Mouse (Mus musculus) liver, embryonic 16.5 days (tissue): ENCODE data around the gene Dop1a. TPM values are rescaled to one million over a fixed set of nuclear protein-coding genes. Genes with fewer than 3 reads are reported as not detected.

Source experiments
- ATAC-seq: fragments of 200-750 bp; cut with Nextera tagmentation; 2 replicates; pipeline ENCODE4 v1.8.0; 2017; ENCODE audit warnings: low read depth, mild to moderate bottlenecking, moderate number of reproducible peaks, moderate library complexity
- H3K27ac ChIP-seq: fragments of 300-500 bp; sonication (generic); 2 replicates; pipeline ENCODE4 v1.5.1; 2014; ENCODE audit warnings: mild to moderate bottlenecking, low read length
- H3K27me3 ChIP-seq: fragments of 300-500 bp; sonication (generic); 2 replicates; pipeline ENCODE4 v1.6.1; 2014; ENCODE audit warnings: low read depth, low read length, mixed read lengths; ENCODE audit not compliant: control insufficient read depth, insufficient read depth
- H3K36me3 ChIP-seq: fragments of 300-500 bp; sonication (generic); 2 replicates; pipeline ENCODE4 v1.6.1; 2014; ENCODE audit warnings: mild to moderate bottlenecking; ENCODE audit not compliant: control insufficient read depth, insufficient read depth
- H3K4me1 ChIP-seq: fragments of 300-500 bp; sonication (generic); 2 replicates; pipeline ENCODE4 v1.6.1; 2014; ENCODE audit warnings: low read depth, low read length, mixed read lengths; ENCODE audit not compliant: control insufficient read depth
- H3K4me2 ChIP-seq: fragments of 300-500 bp; sonication (generic); 2 replicates; pipeline ENCODE4 v1.6.1; 2014; ENCODE audit warnings: low read depth, low read length, mixed read lengths
- H3K4me3 ChIP-seq: fragments of 300-500 bp; sonication (generic); 2 replicates; pipeline ENCODE4 v1.5.1; 2014; ENCODE audit warnings: low read depth, mild to moderate bottlenecking, low read length
- H3K9ac ChIP-seq: fragments of 300-500 bp; sonication (generic); 2 replicates; pipeline ENCODE4 v1.6.1; 2014; ENCODE audit warnings: low read depth, low read length
- H3K9me3 ChIP-seq: fragments of 300-500 bp; sonication (generic); replicated peaks from 2 replicates; pipeline ENCODE4 v1.6.1; 2016; ENCODE audit warnings: low read length; ENCODE audit not compliant: control insufficient read depth
- WGBS: fragments of 180-500 bp; shearing (Covaris S2); extraction: QIAGEN DNeasy Blood & Tissue Kit; methylation state at CpG from one replicate; pipeline ENCODE4 v1.1.7; 2014; ENCODE audit not compliant: insufficient replicate concordance; 5-methylcytosine and 5-hydroxymethylcytosine counted together
- polyA plus RNA-seq: library from polyadenylated mRNA; unstranded; fragments of >200 nt; fragmentation: Nextera tagmentation; extraction: Ambion mirVana; gene quantifications from 2 replicates; pipeline ENCODE4 v1.2.1, GENCODE M21; 2015

Dop1a gene
- polyA plus RNA-seq, 1 experiment from 2014 or later: 4.6 TPM

GRCm38 (mm10) chr9:86569314-86569910 is 102.5 kb downstream of the Dop1a start:
- ATAC-seq: no peak
- H3K27ac ChIP-seq: no peak overlapping the region
- no peaks in the 10 kb centered on the region for H3K27me3 ChIP-seq
- no peak overlapping the region for H3K9ac ChIP-seq
- no peaks in the 10 kb centered on the region for H3K36me3 ChIP-seq
- H3K4me1 ChIP-seq: peaks cover 11% of the 10 kb centered on the region
- H3K4me3 ChIP-seq: no peak overlapping the region
- no peak overlapping the region for H3K4me2 ChIP-seq
- H3K9me3 ChIP-seq: no peaks in the 10 kb centered on the region
- WGBS: 56% methylated on average over 3 of the region's 3 CpGs

GRCm38 (mm10) chr9:86570261-86570890 is 103.4 kb downstream of the Dop1a start:
- no peaks in the 10 kb centered on the region for H3K9me3 ChIP-seq
- no peak overlapping the region for H3K27ac ChIP-seq
- no peaks in the 10 kb centered on the region for H3K36me3 ChIP-seq
- H3K4me1 ChIP-seq: peaks cover 11% of the 10 kb centered on the region
- peak overlapping the region; percentile 79 for H3K4me3 ChIP-seq
- H3K4me2 ChIP-seq: peak overlapping the region; percentile 100
- WGBS: 64% methylated on average over 10 of the region's 10 CpGs
- ATAC-seq: no peak
- H3K27me3 ChIP-seq: no peaks in the 10 kb centered on the region
- no peak overlapping the region for H3K9ac ChIP-seq

DNA sequence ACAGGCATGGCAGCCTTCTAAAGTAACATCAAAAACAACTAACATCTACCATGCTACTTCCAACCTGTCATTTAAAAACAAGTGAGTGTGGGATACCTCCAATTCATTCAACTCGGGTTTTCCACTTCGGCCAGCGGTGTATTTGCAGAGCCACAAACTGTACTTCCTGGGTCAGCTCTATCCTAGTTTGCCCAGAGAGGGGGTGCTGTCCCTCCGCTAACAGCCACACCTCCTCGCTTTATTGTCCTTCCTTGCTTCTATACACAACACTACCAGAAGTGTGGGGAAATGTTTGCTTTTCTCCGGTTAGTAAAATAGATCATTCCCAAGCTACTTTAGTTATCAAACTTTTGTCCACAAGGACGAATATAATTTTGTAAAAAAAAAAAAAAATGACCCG is 104.0 kb downstream of the Dop1a start:
- H3K27me3 ChIP-seq: no peaks in the 10 kb centered on the region
- H3K9me3 ChIP-seq: no peaks in the 10 kb centered on the region
- peak overlapping the region; percentile 100 for H3K4me2 ChIP-seq
- H3K4me3 ChIP-seq: peak overlapping the region; percentile 79
- H3K4me1 ChIP-seq: peaks cover 11% of the 10 kb centered on the region
- 16% methylated on average over 8 of the region's 8 CpGs for WGBS
- H3K9ac ChIP-seq: no peak overlapping the region
- H3K36me3 ChIP-seq: no peaks in the 10 kb centered on the region
- H3K27ac ChIP-seq: no peak overlapping the region; the same call in 1 of the 2 replicates
- ATAC-seq: no peak

DNA sequence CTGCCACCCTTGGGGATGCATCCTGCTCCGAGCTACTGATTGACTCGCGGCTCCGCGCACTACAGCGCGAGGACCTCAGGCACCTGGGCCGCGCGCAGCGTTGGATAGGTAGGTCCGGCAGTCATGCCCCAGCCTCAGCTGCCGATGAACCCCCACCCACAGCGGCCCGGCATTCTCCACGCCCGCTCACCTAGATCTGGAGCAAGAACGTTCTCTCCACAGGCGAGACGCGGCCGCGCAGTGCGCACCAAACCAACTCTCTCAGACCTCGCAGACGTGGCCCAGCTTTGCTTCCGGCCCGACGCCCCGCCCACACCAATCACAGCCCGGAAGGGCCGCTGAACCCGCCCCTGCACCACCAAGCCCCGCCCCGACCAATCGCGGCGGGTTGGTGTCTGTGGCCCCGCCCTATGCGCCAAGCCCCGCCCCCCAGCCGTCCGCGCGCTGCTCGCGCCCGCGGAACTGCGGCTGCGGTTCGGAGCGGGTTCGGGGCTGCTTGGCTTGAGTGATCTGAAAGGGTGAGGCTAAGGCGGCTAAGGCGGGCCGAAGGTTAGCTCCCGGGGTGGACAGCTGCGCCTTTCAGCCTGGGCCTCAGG is 104.7 kb downstream of the Dop1a start, which contains the start of the genes Pgm3 and Rwdd2a:
TSS of gene Pgm3 (minus strand) at position 303 of the 596 bp plus-strand sequence.
TSS of gene Rwdd2a (plus strand) at position 452 of the 596 bp plus-strand sequence.
- H3K4me3 ChIP-seq: peak within 1 kb of the TSS; percentile 79
- no peaks in the 10 kb centered on the region for H3K36me3 ChIP-seq
- no peaks in the 10 kb centered on the region for H3K27me3 ChIP-seq
- under 1% methylated on average over 59 of the region's 59 CpGs for WGBS
- H3K9me3 ChIP-seq: no peaks in the 10 kb centered on the region
- H3K4me1 ChIP-seq: peaks cover 11% of the 10 kb centered on the region
- peak within 1 kb of the TSS; percentile 45 for H3K27ac ChIP-seq
- peak within 1 kb of the TSS; percentile 100 for H3K4me2 ChIP-seq
- H3K9ac ChIP-seq: peak within 1 kb of the TSS; percentile 77
- peak; percentile 97 for ATAC-seq

DNA sequence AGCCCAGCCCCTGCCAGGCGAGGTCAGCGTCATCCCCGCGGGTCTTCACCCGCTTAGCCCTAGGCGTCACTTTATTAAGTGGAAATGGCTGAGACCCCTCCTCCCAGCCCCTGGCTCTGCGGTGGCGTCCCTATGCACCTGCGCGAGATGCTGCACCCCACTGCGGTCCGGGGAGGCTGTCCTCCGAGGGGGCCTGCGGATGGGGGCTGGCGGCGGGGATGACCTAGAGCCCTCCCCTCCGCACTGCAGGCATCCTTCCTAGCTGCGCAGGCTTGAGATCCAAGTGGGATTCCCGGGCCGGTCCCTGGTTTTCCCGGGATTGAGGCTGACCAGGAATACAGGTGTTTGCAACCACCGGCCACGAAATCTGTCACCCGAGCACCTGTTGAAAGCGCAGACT is 105.2 kb downstream of the Dop1a start:
- H3K36me3 ChIP-seq: no peaks in the 10 kb centered on the region
- H3K4me2 ChIP-seq: peak overlapping the region; percentile 100
- peak; percentile 14 for ATAC-seq
- peaks cover 11% of the 10 kb centered on the region for H3K4me1 ChIP-seq
- WGBS: under 1% methylated on average over 25 of the region's 25 CpGs
- no peaks in the 10 kb centered on the region for H3K27me3 ChIP-seq
- no peaks in the 10 kb centered on the region for H3K9me3 ChIP-seq
- peak overlapping the region; percentile 62 for H3K9ac ChIP-seq
- peak overlapping the region; percentile 79 for H3K4me3 ChIP-seq
- H3K27ac ChIP-seq: no peak overlapping the region

DNA sequence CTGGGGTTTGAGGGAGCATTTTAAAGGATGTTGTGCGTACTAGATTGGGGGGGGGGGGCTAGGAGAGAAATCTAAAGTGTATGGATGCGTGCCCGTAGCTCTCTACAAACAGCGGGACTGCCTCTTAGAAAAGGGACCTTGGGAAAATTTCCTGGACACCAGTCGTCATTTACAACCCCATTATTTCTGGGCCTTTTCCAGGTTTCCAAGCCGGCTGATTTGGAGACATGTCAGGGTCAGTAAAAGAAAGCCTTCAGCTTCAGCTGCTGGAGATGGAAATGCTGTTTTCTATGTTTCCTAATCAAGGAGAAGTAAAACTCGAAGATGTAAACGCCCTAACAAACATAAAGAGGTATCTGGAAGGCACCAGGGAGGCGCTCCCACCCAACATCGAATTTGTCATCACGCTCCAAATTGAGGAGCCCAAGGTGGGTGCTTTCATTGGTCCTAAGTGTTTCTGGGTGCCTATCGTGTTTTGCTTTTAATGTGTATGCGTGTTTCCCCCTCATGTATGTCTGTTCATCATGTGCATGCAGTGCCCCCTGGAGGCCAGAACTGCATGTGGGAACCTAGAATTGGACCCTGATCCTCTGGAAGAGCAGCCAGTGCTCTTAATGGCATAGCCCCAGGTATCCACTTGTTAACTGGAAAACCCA is 105.8 kb downstream of the Dop1a start:
- Histone ChIP-seq H3K4me3 (peak overlapping the region; percentile 79), H3K9ac (peak overlapping the region; percentile 62; the same call in 1 of the 2 replicates), H3K4me2 (peak overlapping the region; percentile 100), H3K27ac (no peak overlapping the region), H3K9me3 (no peaks in the 10 kb centered on the region), H3K36me3 (no peaks in the 10 kb centered on the region), H3K4me1 (peaks cover 11% of the 10 kb centered on the region), H3K27me3 (no peaks in the 10 kb centered on the region)
- 3% methylated on average over 13 of the region's 13 CpGs for WGBS
- ATAC-seq: no peak

GRCm38 (mm10) chr9:86573616-86574303 is 106.8 kb downstream of the Dop1a start:
- ATAC-seq: no peak
- Histone ChIP-seq H3K27ac (no peak overlapping the region), H3K36me3 (no peaks in the 10 kb centered on the region), H3K4me1 (peaks cover 11% of the 10 kb centered on the region), H3K9ac (no peak overlapping the region), H3K4me3 (no peak overlapping the region), H3K9me3 (no peaks in the 10 kb centered on the region), H3K27me3 (no peaks in the 10 kb centered on the region), H3K4me2 (no peak overlapping the region)
- 44% methylated on average over 20 of the region's 20 CpGs for WGBS

DNA sequence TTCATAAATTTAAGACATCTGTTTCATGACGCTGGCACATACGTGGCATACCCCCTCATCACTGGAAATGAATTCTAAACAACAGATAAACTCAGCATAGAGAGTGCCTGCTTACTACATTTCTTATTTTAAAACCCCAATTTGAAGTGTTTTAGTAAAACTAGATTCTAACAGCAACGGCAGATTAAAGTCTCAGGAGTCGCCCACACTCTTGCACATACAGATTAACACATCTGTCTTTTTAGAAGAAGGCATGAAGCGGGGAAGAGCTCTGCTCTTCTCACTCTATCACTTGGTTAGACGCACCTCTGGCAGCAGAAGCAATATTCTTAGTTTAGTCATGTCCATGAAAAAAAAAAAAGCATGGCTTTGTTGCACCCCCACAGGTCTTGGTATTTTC is 108.2 kb downstream of the Dop1a start:
- Histone ChIP-seq H3K27ac (no peak overlapping the region), H3K4me2 (no peak overlapping the region), H3K27me3 (no peaks in the 10 kb centered on the region), H3K4me1 (peaks cover 11% of the 10 kb centered on the region), H3K9ac (no peak overlapping the region), H3K4me3 (no peak overlapping the region), H3K36me3 (no peaks in the 10 kb centered on the region), H3K9me3 (no peaks in the 10 kb centered on the region)
- ATAC-seq: no peak
- 66% methylated on average over 6 of the region's 6 CpGs for WGBS
